Mouse (Mus musculus) layer of hippocampus, adult 9-10 months (tissue): ENCODE measurements around the gene March6.

Experiments
- DNase-seq: peaks from one replicate; pipeline ENCODE4 v3.0.0; 2022; ENCODE audit warnings: low spot score

Gene March6

DNA sequence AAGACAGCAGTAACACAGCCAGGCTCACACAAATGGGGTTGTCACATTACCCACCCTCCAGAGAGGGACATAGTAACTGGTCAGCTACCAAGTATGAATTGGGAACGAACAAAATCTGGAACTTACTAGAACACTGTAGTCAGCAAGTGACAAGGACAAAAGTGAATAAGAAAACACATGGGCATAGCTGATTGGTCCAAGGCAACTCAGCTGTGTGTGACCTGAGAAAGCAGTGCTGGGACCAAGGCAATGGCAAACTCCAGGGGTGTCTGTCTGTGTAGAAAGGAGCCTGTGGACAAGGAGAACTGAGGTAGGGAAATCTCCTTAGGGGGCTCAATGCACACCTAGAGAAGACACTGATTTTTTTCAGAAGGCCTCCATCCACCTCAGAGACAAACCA, 19.1 kb downstream of the March6 start:
- no peak for DNase-seq

DNA sequence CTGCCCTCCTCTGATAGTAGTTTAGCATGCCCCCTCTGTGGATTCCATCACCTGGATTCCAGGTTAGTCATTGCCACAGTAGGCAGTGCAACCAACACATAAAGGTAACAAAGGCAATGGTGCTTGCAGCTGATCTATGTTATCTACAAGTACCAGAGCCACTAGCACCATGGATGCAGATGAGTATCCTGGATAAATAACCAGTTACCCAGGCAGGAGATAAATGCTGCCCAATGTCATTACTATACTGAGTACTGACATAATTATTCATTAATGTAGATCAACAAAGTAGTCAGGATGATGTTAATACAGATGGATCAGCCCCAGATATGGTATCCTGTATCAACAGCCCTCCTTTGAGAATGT, 19.5 kb downstream of the March6 start:
- DNase-seq, result no peak

DNA sequence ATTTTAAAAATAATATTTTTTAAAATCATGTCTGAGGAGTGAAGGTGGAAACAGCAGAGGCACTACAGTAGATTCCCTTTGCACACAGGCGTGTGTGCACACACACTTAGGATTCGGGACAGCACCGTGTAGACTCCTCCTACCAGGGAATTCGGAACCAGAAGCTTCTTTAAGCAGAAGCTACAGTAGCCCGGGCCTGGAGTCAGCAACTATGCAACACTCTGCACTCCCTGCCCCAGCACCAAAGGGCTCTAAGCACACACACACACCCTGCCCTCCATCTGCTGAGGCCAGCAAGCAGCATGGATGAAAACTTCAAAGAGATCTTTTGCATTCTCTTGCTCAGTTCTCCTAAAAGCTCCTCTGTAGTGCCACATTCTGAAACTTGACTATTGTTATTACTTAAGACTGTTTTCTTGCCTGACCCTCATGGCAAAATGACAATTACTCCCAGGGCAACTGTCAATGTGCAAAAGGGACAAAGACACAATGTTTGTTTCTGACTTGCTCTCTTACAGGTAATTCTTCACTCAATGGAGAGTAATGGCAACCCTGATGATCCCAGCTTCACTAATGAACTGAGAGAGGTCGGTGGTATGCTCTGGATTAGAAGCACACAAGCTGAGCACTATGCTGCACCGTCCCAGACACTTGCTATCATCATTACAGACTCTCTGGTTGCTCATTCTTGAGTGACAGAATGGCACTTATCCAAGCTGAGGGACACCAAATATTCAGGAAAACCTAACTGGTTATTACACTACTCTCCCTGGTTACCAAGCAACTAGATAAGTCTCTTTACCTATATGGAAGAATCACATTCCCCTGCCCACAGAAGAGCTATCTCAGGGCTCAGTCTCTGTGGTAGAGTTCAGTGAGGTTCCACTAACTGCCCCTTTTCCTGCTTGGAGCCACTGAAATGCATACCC, 20.1 kb downstream of the March6 start:
- no peak for DNase-seq

DNA sequence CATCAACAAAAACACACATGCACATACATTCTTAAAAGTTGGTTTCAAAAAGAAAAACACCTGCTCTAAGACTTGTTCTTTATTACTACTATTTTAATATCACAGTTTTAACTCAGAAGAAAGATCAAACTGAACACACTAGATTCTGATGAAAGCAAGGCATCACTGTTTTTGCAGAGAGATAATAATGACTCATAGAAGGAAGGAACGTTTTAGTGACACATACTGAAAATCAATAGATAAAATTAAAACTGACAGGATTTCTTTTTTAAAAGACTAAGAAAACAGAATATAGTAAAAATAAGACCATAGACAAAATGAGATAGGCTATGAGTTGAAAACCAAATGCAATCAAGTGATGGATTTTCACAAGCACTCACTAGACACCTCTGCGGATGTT, 25.8 kb downstream of the March6 start:
- no peak for DNase-seq

DNA sequence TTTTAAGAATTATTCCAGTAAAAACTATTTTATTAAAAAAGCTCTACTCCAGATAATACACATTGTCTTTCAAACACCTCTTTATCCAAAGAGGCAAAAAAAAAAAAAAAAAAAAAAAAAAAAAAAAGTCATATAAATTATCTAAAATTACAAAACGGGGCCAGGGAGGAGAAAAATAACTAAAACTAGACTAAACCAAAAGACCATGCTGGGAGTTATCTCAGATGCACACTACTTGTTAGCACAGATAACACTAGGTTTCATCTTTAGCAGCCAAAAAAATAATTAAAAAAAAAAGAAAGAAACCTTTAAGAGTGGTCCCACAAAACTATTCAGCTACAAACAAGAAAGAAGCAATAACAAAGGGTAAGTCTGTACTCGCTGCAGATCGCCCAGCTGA, 27.4 kb downstream of the March6 start:
- DNase-seq, result no peak

DNA sequence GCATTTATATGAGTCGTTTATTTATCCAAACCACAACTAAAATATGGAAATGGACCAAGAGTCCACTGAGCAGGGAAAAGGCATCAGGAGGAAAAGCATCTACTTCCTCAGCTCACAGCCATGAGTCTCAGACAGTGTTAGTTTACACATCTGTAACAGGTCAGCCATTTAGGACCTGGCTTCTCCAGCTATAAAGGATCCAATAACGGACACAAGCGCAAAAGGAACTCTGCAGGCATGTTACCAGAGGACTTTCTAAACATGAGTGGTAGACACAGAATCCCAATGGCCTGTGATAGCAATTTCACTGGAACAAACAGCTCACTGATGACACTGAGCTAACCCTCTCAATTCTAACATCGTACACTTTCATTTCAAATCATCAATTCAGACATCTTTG, 27.9 kb downstream of the March6 start:
- DNase-seq, result no peak

DNA sequence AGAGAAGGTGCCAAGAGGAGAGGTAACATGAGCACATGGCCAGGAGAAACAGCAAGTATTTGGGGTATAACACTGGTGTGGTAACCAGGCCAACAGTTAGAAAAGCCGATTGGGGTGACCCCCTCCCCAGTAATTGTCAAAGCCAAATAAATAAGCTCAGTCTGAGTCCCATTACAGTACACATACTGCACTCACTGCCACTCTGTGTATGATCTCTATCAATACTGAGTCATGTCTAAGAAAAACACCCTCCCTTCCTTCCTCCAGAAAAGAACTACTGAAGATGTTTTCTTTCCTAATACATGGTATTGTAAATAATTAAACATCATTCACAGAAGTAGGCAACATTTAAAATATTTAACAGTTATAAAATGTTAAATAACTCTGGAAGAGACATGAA, 28.5 kb downstream of the March6 start:
- DNase-seq, result no peak

DNA sequence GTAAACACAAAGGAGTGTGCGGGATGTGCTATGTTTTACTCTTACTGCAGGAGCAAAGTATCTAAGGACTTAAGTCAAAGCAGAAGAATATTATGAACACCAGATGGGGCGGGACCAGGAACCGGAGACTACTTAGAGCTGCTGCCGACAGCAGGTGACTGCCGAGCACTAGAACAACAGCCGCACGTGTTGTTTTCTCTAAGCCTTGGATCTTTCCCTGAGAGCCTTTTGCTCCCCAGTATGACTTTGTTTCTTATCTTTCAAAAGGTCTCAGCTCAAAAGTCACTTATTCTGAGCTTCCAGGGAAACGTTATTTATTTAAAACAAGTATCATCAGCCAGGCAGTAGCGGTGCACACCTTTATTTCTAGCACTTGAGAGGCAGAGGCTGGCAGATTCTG, 36.0 kb downstream of the March6 start:
- no peak for DNase-seq

DNA sequence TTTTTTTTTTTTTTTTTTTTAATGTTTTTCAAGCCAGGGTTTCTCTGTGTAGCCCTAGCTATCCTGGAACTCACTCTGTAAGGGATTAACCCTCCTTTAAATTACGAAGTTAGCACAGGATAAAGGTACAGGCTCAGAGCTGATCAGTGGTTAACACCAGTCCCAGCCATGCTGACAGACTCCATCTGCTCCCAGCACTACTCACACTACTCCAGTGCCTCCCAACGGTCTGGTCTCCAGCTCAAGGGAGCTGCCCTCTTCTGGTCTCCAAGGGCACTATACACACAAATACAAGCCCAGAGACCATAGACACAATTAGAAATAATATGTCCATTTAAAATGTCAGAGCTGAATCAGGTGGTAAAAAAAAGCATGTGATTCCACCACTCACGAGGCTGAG, 36.5 kb downstream of the March6 start:
- no peak for DNase-seq

DNA sequence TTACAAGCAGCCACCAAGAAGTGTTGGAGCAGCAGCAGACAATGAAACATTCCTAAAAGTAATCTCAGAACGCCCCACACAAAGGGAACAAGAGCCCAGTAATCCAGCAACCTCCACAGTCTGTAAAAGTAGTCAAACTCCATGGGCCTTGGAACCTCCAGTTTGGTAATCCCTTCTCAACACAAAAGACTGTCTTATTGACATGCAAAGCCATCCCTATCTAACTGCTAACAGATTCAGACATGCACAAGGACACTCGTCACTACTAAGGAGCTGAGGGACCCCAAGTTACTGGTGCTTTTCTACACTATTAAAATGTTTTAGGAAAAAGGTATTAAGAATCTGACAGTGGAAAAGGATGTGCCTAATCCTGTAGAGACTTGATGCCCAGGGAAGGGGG, 43.4 kb downstream of the March6 start:
- DNase-seq, result no peak

DNA sequence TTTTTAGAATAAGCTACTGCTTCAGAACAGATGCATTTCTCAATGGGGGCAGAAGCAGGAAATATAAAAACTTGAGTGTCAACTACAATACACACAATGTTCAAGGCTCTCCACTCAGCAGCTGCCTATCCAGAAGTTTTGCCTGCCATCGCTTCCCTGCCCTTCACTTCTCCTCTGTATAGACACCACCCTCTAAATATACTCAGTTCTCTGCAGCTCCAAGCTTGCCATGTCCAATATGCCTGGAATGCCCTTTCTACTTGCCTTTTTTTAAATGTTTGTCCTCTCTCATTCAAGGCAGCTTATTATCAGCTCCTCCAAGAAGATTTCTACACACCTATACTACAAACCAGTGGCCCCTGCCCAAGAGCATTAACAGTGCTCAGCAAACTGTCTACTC, 54.2 kb downstream of the March6 start:
- no peak for DNase-seq

DNA sequence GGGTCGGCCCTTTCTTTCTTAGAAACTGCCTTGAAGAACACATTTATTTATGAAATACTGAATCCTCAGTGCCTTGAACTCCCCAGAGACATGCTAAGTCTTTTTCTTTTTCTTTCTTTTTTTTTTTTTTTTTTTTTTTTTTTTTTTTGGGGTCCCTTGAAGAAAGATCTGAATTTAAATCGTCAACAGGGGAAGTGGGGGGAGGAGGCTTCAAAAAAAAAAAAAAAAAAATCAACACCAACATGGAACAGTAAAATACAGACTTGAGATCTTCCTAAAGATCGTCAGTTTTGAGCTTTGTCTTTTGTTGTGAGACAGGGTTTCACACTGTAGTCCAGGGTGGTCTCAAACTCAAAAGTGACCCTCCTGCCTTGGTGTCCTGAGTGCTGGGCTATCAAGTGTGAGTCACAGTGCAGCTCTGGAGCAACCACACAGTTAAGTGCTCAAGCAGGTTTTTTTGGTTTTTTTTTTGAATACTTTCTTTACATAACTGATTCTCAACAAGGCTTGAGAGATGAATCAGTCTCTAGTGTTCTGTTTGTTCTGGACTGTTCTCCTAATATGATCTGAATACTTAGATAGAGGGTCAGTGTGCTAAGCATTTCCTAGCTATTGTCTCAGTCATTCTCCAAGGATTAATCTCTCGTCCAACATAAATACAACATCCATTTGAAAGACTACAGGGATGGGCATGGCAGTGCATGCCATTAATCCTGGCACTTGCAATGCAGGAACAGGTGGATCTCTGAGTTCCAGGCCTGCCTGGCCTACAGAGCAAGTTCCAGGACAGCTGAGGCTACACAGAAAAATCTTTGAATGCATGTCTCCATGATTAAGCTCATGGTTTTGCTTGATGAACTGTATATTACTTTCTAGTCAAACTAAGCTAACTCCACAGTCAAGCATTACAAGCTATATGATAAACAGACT, 57.9 kb downstream of the March6 start:
- DNase-seq, result no peak

DNA sequence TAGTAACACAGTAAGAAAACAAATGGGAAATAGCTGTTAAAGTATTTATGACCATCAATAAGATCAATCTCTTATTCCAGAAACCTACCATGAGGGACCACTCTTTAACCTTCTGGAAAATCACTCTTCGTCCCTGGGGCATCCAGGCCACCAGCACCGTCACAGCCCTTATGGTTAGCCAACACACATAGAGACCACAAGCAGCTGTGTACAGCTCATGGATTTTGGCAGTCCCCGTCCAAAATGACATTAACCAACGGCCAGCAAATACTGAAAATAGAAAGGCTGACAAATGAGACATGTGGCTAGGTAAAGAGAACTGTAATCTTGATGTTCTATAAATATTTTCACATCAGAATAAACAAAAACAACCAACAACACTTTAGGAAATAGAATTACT, 59.3 kb downstream of the March6 start:
- DNase-seq, result no peak

DNA sequence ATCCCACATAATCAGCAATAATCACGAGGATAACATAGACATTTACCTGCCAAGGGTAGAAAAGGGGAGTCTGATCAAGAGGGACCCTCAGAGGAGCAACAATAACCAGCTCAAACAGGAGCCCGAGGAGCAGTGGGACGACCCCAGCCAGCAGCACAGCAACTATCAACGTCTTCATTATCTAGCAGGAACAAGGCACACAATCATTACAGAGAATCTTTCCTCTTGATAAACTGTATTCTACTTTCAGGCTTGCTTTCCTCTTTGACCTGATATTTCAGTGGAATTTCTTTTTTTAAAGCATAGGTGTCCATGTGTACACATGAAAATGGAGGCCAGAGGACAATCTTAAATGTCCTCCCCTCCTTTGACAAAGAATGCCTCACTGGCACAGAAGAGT, 61.4 kb downstream of the March6 start:
- no peak for DNase-seq

DNA sequence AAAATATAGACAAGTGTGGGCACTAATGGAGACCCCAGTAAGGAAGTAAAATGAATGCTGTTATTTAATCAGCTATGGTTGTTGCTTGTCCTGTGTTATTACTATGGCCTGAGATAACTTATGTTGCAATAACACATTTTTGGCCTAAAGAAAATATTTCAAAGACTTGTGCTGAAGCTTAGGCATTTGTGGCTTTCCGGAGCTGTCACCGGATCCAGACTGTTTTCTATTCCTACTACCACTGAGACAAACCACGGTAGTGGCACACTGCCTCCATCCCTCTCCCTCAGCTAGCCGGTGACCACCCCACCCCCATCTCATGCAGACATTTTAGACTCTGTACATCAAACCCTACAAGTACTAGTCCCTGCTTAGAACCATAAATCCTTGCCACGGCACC, 62.0 kb downstream of the March6 start:
- no peak for DNase-seq

DNA sequence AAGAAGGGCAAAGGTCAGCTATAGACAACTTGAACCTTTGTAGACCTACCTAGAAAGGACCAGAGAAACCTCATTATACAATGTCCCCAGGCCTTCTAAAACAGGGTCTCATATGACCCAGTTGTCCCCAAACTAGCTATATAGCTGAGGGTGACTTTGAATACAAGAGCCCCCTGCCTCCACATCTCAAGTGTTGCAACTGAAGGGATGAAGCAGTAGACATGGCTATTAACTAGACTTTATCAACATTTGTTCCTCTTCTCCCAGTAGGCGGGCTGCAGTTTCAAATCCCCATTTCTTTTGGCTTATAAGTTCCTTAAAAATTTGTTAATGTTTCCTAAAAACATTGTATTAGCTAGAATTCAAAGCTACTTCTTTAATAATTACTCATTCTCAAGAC, 64.1 kb downstream of the March6 start:
- DNase-seq, result no peak

DNA sequence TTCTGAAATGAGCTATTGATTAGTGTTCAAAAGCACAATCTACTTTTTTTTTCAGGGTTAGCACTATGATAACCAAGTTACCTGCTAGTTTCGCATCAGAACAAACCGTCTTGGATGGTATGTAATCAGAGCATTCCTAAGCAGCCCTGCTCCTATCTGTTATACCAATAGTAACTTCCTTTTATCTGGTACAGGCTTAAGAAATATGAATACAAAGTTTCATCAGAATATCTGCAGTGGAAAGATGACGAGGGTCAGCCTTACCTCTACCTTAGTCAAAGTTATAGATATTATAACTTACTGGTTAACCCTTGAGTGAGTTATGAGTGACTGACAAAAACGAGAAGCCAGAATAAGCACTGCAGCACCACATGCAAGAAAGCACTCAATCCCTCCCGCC, 64.6 kb downstream of the March6 start:
- DNase-seq, result no peak

DNA sequence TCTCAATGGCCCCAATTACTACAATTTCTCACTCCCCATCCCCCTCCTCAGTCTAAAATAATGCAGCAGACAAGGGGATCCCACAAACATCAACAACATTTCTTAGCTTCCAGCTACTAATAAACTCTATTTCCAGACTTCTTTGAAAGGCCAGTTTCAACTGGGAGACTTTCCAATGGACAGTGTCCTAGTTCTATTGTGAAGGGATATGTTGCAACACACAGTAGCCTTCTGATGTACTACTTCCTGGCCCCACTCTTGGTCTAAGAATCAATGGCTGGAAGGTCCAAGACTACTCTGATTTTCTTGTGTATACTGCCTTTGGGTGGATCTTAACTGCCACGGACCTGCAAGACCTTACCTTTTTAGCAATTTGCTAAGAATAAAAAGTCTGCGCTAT, 65.0 kb downstream of the March6 start:
- no peak for DNase-seq

DNA sequence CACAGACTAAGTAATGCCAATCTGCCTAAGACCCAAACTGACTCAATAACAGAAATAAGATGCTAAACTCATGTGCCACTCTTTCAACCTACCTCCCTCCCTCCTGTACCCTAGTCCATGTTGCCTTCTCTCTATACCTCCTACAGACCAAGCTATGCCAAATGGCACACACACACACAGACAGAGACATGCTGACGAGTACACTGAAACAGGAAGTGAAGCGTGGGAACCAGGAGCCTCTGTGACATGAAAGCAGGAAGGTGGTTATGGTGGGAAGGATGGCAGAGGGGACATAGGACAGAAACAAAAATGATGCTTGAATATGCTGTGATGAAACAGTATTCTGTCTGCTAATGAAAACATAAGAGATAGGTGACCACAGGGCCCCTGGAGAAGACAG, 70.3 kb downstream of the March6 start:
- DNase-seq, result no peak

DNA sequence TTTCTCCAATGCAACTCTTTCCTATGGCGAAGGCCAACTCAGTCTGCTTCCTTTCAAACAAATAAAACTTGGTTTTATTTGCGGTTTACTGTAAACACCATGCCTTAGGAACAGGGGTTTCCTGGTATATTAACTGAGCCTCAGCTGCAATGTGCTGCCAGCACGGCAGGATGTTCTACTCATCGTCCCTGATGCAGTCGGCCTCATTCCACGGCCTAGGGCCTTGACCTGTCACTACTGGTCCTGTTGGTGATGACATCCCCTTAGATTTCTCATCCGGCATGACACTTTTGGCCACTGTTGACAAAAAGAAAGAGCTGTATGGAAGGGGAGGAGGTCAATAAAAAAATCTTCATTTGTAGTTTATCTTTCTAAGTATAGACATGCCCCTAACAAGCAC, 72.8 kb downstream of the March6 start:
- no peak for DNase-seq

DNA sequence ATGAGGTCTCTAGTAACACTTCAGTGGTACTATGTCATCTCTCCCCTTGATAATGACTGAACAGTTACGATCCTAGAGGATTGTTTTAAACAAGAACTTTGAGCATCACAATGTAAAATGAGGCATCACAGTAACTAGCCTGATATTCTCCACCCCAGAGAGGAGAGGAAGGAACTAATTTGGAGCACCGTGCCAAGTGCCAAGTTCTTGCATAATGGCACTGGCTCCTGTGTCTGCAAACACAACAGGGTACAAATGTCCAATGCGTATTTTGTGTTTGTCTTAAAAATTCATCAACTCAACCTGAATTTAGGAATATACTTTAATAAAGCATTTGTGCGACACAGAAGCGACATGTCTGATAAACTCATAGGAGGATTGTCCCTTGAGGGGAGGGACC, 74.5 kb downstream of the March6 start:
- no peak for DNase-seq

DNA sequence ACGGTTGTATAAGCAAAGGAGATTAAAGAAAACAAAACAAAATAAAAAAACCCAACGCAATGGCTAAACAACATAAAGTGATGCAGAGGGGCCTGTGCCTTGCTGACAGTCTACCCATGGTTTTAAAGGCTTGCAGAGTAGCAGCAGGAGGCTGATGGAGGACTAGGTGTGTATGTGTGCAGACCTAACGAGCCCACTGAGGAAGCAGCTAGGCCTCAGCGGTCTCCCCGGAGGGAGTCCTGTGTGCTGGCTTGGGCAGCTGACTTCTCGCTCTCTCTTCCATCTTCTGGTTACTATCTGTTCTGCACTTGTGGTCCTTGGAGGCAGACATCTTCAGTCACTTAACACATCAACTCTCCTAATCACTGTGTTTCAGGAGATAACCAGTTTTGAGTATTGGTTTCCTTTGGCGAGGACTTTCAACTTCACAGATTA, 76.0 kb downstream of the March6 start:
- DNase-seq, result no peak
